Mouse (Mus musculus) thymus, adult 18-20 months (tissue): ENCODE data around the gene 1700013F07Rik.
"Not testable (repeated sequence)": the region's sequence is repeated elsewhere in the genome, so short reads cannot be mapped to it uniquely, and the experiment has no call there.

Experiments used
- DNase-seq, 2 experiments: peaks; one replicate each; pipeline ENCODE4 v3.0.0; 2022; ENCODE audit warnings: mixed read lengths in 2 of 2

The 1700013F07Rik gene

GRCm38 (mm10) chr3:108554111-108554561, 20.2 kb downstream of the 1700013F07Rik start:
- no peak for DNase-seq

- peak; percentile 88 to 93 for DNase-seq
Observed at GRCm38 (mm10) chr3:108554587-108555312, 20.8 kb downstream of the 1700013F07Rik start.

- DNase-seq = no peak
Observed at GRCm38 (mm10) chr3:108557888-108558287, 23.9 kb downstream of the 1700013F07Rik start.

DNA sequence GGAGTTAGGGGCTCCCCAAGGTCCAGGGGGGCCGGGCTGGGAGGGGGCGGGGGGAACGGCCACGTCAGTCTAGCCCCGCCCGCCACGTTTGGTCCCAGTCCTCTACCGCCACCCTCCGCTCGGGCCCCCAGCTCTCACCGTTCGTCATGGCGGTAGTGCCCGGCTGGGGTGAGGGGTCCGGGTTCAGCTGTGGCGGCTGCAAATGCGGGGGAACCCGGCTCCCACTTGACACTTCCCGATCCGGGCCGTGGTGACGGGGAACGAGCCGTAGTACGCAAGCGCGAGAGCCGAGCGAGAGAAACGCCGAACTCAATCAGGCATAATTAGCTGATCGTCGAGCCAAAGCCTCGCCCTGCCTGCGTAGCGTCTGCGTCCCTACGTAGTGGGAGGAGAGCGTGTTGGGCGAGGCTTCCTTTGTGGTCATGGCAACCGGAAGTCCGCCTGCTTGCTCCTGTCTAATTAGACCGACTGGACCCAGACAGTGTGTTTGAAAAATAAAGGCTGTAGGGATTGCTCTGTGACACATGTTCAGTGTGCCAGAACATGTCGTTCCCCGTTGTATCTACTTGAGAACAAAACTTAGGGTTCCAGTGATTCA, 28.3 kb downstream of the 1700013F07Rik start, which contains the start of gene Tmem167b:
Gene Tmem167b (minus strand): TSS at position 334 of the 598 bp plus-strand sequence.
- DNase-seq = peak; percentile 94 to 96

GRCm38 (mm10) chr3:108562777-108563271, 28.9 kb downstream of the 1700013F07Rik start:
- DNase-seq = peak in 1 of 2 experiments; percentile 20

GRCm38 (mm10) chr3:108563309-108563708, 29.4 kb downstream of the 1700013F07Rik start:
- DNase-seq = peak; percentile 47 to 69

- no peak for DNase-seq
Observed at GRCm38 (mm10) chr3:108567990-108568877, 34.3 kb downstream of the 1700013F07Rik start.

DNA sequence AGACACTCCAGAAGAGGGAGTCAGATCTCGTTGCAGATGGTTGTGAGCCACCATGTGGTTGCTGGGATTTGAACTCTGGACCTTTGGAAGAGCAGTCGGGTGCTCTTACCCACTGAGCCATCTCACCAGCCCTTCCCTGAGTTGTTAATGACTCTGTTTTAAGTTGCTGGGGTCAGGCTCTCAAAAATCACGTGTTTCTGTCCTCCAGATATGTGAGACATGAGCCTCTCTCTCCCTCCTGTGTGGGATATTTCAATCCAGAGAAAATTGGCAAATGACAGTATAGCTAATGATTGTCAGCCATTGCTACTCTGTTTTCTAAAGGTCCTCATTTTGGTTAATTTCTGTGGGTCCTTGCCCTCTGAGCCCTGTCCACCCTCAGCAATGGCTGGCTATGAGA, 35.7 kb downstream of the 1700013F07Rik start:
- not testable (repeated sequence) for DNase-seq

GRCm38 (mm10) chr3:108570813-108571212, 36.9 kb downstream of the 1700013F07Rik start:
- DNase-seq = no peak

GRCm38 (mm10) chr3:108571443-108572294, 37.7 kb downstream of the 1700013F07Rik start, which contains the start of gene Taf13:
Taf13 (plus strand) TSS chr3:108571698.
- DNase-seq = peak; percentile 94 to 95

DNA sequence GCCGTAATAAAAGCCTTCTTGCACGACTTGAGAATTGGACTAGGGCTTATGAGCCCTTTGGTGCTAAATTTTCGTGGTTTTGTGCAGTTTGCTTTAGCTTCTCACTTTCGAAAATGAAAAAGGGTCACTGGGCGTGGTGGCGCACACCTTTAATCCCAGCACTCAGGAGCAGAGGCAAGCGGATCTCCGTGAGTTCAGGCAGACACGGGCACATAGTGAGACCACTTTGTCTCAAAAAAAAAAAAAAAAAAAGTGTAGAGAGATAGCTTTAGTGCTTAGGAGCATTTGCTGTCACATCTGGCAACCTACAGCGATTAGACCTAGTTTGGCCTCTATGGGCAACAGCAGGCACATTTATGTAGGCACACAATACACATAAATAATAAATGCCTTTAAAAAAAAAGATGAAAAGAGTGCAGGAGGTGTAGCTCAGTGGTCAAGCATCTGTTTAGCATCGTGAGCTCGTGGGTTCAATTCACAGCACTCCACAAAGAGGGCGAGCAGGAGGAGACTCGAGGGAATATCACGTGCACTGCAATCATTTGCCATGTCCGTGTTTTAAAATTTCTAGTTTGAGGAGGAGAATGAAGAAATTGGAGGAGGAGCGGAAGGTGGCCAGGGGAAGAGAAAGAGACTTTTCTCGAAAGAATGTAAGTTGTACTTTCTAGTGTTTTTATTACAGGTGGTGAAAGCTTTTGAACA, 38.5 kb downstream of the 1700013F07Rik start:
- DNase-seq = no peak

GRCm38 (mm10) chr3:108574018-108574417, 40.1 kb downstream of the 1700013F07Rik start:
- DNase-seq = no peak

- no peak for DNase-seq
Observed at GRCm38 (mm10) chr3:108584580-108584979, 50.6 kb downstream of the 1700013F07Rik start.

DNA sequence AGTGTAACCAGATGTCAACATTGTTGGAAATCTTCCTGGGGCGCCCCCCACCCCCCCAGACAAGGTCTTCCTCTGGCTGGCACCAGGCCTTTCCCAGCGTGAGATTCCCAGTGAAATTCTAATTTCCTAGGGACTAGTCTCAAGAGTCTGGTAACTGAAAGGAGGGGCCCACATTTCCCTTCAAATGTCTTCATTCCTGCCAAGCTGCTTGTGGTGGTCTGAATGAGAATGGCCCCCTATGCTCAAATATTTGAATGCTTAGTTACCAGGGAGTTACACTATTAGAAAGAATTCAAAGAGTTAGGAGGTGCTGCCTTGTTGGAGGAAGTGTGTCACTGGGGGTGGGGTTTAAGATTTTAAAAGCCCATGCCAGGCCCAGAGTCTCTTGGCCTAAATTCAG, 54.5 kb downstream of the 1700013F07Rik start:
- DNase-seq = no peak

- peak; percentile 94 to 95 for DNase-seq
Observed at GRCm38 (mm10) chr3:108590786-108591529, 57.0 kb downstream of the 1700013F07Rik start, which contains the start of gene Wdr47. Wdr47 (plus strand) TSS chr3:108591279.

DNA sequence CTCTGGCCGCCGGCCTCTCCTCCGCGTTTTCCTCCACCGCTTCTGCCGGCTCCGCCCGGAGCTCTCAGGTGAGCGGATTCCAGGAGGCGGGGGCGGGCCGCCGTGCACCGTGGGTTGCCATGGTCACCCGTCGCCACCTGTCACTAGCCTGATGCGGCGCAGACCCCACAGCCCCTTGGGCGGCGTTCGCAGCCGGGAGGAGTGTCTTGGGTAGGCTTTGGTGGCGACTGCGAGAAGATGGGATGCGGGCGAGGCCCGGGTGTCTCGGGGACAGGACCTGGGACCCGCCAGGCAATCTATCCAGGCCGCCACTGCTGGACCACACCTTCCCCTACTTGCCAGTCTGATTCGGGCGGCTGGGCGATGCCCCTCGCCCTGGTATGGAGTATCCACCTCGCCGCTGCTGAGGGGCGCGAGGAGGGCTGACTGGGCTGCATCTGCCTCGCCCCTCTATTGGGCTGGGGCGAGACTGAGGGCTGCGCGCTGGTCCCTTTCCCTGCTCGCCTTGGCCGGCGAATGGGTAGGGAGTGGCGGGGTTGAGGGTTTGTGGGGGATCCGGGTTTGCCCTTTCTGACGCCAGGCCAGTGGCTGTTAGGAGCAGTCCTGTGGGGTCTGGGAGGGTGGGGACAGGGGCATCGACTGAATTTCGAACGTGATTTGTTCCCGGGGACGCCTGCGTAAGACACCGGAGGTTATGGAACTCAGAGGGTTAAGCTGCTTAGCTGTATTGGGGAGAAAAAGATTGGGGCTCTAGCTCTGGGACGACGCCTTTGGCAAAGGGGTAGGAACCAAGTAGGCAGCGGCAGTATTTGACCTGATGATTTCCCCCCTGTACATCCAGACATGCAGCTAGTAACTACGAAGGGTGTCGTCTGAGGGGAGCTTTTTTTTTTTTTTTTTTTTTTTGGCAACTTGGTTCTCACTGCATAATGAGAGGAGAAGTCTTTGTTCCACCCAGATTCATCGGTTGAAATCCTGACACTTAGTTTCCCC, 57.9 kb downstream of the 1700013F07Rik start:
- DNase-seq = no peak
